Mouse (Mus musculus) heart, embryonic 11.5 days (tissue): ENCODE measurements around the gene Tpgs1. TPM values are rescaled to one million over a fixed set of nuclear protein-coding genes. Genes with fewer than 3 reads are reported as not detected.

Source experiments
- ATAC-seq: fragments of 200-750 bp; cut with Nextera tagmentation; replicated peaks from 2 replicates; pipeline ENCODE4 v1.8.0; 2017; ENCODE audit warnings: moderate library complexity; ENCODE audit not compliant: insufficient number of reproducible peaks, low FRiP score, low TSS enrichment
- H3K27ac ChIP-seq: fragments of 300-500 bp; sonication (generic); 2 replicates; pipeline ENCODE4 v1.5.1; 2014; ENCODE audit warnings: mild to moderate bottlenecking, low read depth, low read length
- H3K27me3 ChIP-seq: fragments of 300-500 bp; sonication (generic); 2 replicates; pipeline ENCODE4 v1.6.1; 2014; ENCODE audit warnings: mild to moderate bottlenecking, low read length, mixed read lengths; ENCODE audit not compliant: control insufficient read depth, insufficient read depth
- H3K36me3 ChIP-seq: fragments of 300-500 bp; sonication (generic); 2 replicates; pipeline ENCODE4 v1.6.1; 2014; ENCODE audit warnings: mild to moderate bottlenecking, low read length, moderate library complexity, mixed read lengths; ENCODE audit not compliant: control insufficient read depth, insufficient read depth
- H3K4me1 ChIP-seq: fragments of 300-500 bp; sonication (generic); 2 replicates; pipeline ENCODE4 v1.6.1; 2014; ENCODE audit warnings: low read length; ENCODE audit not compliant: control insufficient read depth, insufficient read depth
- H3K4me2 ChIP-seq: fragments of 300-500 bp; sonication (generic); 2 replicates; pipeline ENCODE4 v1.6.1; 2014; ENCODE audit warnings: mild to moderate bottlenecking, moderate library complexity
- H3K4me3 ChIP-seq: fragments of 300-500 bp; sonication (generic); 2 replicates; pipeline ENCODE4 v1.5.1; 2014; ENCODE audit warnings: low read depth, low read length
- H3K9ac ChIP-seq: fragments of 300-500 bp; sonication (generic); 2 replicates; pipeline ENCODE4 v1.6.1; 2014; ENCODE audit warnings: mild to moderate bottlenecking, low read depth, low read length, moderate library complexity
- H3K9me3 ChIP-seq: fragments of 300-500 bp; sonication (generic); replicated peaks from 2 replicates; pipeline ENCODE4 v1.6.1; 2016; ENCODE audit warnings: low read length; ENCODE audit not compliant: control insufficient read depth
- WGBS: fragments of 180-500 bp; shearing (Covaris S2); extraction: QIAGEN DNeasy Blood & Tissue Kit; methylation state at CpG from one replicate; pipeline ENCODE4 v1.1.7; 2014; ENCODE audit not compliant: insufficient replicate concordance; 5-methylcytosine and 5-hydroxymethylcytosine counted together
- polyA plus RNA-seq: library from polyadenylated mRNA; unstranded; fragments of >200 nt; fragmentation: Nextera tagmentation; extraction: Ambion mirVana; gene quantifications from 2 replicates; pipeline ENCODE4 v1.2.1, GENCODE M21; 2014

The Tpgs1 gene
- polyA plus RNA-seq, 1 experiment from 2014 or later, result 48.6 TPM

DNA sequence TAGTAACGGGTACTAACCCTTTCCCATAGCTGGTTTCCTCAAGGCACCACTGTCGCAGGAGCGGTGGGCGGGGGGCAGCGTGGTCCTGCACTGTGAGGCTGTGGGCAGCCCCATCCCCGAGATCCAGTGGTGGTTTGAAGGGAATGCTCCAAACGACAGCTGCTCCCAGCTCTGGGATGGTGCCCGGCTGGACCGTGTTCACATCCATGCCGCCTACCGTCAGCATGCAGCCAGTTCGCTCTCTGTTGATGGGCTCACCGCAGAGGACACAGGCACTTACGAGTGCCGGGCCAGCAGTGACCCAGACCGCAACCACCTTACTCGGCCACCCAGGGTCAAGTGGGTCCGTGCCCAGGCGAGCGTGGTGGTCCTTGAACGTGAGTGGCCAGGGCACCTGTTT lies 39.5 kb downstream of the Tpgs1 start:
- H3K4me3 ChIP-seq, result peak overlapping the region; percentile 14; the same call in 1 of the 2 replicates
- 0 out of 2 replicates have a peak overlapping the region, but pooled peaks have one; percentile 39 for H3K9ac ChIP-seq
- 81% methylated on average over 21 of the region's 21 CpGs for WGBS
- H3K36me3 ChIP-seq, result peaks cover 29% of the 10 kb centered on the region
- ATAC-seq, result no peak
- no peaks in the 10 kb centered on the region for H3K9me3 ChIP-seq
- peaks cover 57% of the 10 kb centered on the region for H3K4me1 ChIP-seq
- peak overlapping the region; percentile 50 for H3K4me2 ChIP-seq
- no peaks in the 10 kb centered on the region for H3K27me3 ChIP-seq
- H3K27ac ChIP-seq, result peak overlapping the region; percentile 66

- WGBS, result 14% methylated on average over 7 of the region's 7 CpGs
- Histone ChIP-seq H3K9ac (0 out of 2 replicates have a peak overlapping the region, but pooled peaks have one; percentile 39), H3K27ac (peak overlapping the region; percentile 66), H3K4me3 (peak overlapping the region; percentile 14), H3K4me2 (peak overlapping the region; percentile 50), H3K27me3 (0 out of 2 replicates have a peak, but pooled peaks cover 3% of the 10 kb centered on the region), H3K36me3 (peaks cover 29% of the 10 kb centered on the region), H3K9me3 (no peaks in the 10 kb centered on the region), H3K4me1 (peaks cover 57% of the 10 kb centered on the region)
- ATAC-seq, result no peak
Observed at GRCm38 (mm10) chr10:79709307-79709706, 40.1 kb downstream of the Tpgs1 start.

DNA sequence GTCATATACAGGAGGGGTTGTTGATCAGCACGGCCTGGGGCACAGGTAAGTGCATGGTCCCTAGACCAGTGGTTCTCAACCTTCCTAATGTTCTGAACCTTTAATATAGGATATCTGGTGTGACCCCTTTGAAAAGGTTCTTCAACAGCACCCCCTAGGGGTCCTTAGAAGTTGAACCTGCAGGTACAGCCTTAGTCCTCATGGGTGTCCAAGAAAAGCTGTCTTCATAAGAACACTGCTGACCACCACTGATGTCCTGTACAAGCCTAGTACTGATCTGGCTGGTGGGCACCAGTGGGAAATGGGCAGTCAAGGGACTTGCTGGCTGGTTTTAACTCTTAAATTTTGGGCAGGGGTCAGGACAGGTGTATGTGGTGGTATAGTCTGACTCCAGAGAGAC lies 42.9 kb downstream of the Tpgs1 start:
- no peak; the same call in 1 of the 2 replicates for ATAC-seq
- Histone ChIP-seq H3K27ac (no peak overlapping the region), H3K4me1 (peaks cover 43% of the 10 kb centered on the region), H3K4me3 (no peak overlapping the region), H3K4me2 (no peak overlapping the region), H3K9me3 (no peaks in the 10 kb centered on the region), H3K27me3 (peaks cover 28% of the 10 kb centered on the region), H3K36me3 (peaks cover 26% of the 10 kb centered on the region), H3K9ac (no peak overlapping the region)
- WGBS, result 83% methylated on average over 1 of the region's 1 CpGs

- no peak overlapping the region; the same call in 1 of the 2 replicates for H3K4me3 ChIP-seq
- peaks cover 26% of the 10 kb centered on the region for H3K36me3 ChIP-seq
- H3K4me2 ChIP-seq, result no peak overlapping the region
- H3K9me3 ChIP-seq, result no peaks in the 10 kb centered on the region
- H3K27me3 ChIP-seq, result peaks cover 34% of the 10 kb centered on the region
- ATAC-seq, result peak; percentile 21; the same call in 1 of the 2 replicates
- H3K9ac ChIP-seq, result no peak overlapping the region
- peaks cover 41% of the 10 kb centered on the region for H3K4me1 ChIP-seq
- no peak overlapping the region for H3K27ac ChIP-seq
- 16% methylated on average over 4 of the region's 6 CpGs for WGBS
Observed at GRCm38 (mm10) chr10:79712499-79713126, 43.4 kb downstream of the Tpgs1 start.

DNA sequence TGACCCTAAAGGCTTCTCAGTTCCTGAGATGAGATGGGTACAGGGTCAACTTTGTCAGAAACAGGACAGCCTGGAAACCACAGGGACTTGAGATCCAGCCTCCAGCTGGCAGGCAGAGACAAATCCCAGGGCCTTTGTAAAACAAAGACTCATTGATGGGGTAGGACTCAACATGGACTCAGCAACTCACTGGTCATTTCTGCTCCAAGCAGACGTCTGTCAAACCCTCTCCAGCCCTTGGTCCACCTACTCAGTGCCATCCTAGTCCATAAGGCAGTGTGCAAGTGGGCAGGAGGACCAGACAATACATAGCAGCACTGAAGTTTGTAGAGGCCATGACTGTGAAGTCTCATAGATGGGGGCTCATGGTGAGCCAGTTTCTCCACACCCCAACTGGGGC lies 44.0 kb downstream of the Tpgs1 start:
- Histone ChIP-seq H3K4me1 (peaks cover 36% of the 10 kb centered on the region), H3K27me3 (peaks cover 40% of the 10 kb centered on the region), H3K9ac (no peak overlapping the region), H3K9me3 (no peaks in the 10 kb centered on the region), H3K27ac (no peak overlapping the region), H3K36me3 (peaks cover 26% of the 10 kb centered on the region), H3K4me2 (no peak overlapping the region), H3K4me3 (no peak overlapping the region)
- ATAC-seq, result no peak
- 30% methylated on average over 1 of the region's 1 CpGs for WGBS

- no peak overlapping the region for H3K4me2 ChIP-seq
- ATAC-seq, result no peak
- no peak overlapping the region for H3K27ac ChIP-seq
- WGBS, result 63% methylated on average over 4 of the region's 4 CpGs
- peaks cover 20% of the 10 kb centered on the region for H3K4me1 ChIP-seq
- peaks cover 21% of the 10 kb centered on the region for H3K36me3 ChIP-seq
- no peak overlapping the region for H3K9ac ChIP-seq
- H3K9me3 ChIP-seq, result no peaks in the 10 kb centered on the region
- H3K4me3 ChIP-seq, result no peak overlapping the region
- H3K27me3 ChIP-seq, result peaks cover 52% of the 10 kb centered on the region
Observed at GRCm38 (mm10) chr10:79714996-79715395, 45.8 kb downstream of the Tpgs1 start.

DNA sequence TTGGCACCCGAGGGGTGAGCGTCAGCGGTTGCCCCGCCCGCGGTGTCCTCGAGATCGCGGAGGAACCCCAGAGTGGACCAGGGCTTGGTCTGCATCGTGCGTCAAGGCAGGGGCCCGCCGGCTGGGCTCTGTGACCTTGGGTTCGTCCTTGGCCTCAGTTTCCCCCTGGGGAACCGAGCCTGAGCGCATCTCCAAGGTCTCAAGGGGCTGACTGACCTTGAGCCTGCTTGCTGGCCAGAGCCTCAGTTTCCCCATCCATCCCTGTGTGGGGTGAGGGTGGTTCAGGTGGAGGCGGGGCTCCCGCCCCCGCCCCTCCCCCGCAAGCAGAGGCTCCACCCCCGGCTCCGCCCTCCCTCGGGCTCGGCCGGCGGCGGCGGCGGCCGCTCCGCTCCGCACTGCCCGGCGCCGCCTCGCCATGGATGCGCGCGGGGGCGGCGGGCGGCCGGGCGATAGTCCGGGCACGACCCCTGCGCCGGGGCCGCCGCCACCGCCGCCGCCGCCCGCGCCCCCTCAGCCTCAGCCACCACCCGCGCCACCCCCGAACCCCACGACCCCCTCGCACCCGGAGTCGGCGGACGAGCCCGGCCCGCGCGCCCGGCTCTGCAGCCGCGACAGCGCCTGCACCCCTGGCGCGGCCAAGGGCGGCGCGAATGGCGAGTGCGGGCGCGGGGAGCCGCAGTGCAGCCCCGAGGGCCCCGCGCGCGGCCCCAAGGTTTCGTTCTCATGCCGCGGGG lies 47.3 kb downstream of the Tpgs1 start, which contains the start of gene Hcn2:
Gene Hcn2 (plus strand): TSS at position 381 of the 734 bp plus-strand sequence.
- H3K36me3 ChIP-seq, result peaks cover 6% of the 10 kb centered on the region
- peaks cover 17% of the 10 kb centered on the region for H3K4me1 ChIP-seq
- no peak within 1 kb of the TSS for H3K9ac ChIP-seq
- no peak for ATAC-seq
- H3K4me3 ChIP-seq, result peak within 1 kb of the TSS; percentile 63
- 5% methylated on average over 28 of the region's 91 CpGs for WGBS
- peak within 1 kb of the TSS; percentile 99 for H3K4me2 ChIP-seq
- no peaks in the 10 kb centered on the region for H3K9me3 ChIP-seq
- H3K27me3 ChIP-seq, result peaks cover 52% of the 10 kb centered on the region
- H3K27ac ChIP-seq, result no peak within 1 kb of the TSS

- no peak for ATAC-seq
- Histone ChIP-seq H3K36me3 (peaks cover under 1% of the 10 kb centered on the region; the same call in 1 of the 2 replicates), H3K27ac (no peak overlapping the region), H3K27me3 (peaks cover 52% of the 10 kb centered on the region), H3K4me2 (peak overlapping the region; percentile 99), H3K4me3 (peak overlapping the region; percentile 63), H3K4me1 (peaks cover 15% of the 10 kb centered on the region), H3K9ac (no peak overlapping the region), H3K9me3 (no peaks in the 10 kb centered on the region)
- WGBS, result under 1% methylated on average over 44 of the region's 44 CpGs
Observed at GRCm38 (mm10) chr10:79716988-79717355, 47.8 kb downstream of the Tpgs1 start.
